Mouse (Mus musculus): ENCODE data around the gene Gga1.
"Not testable (repeated sequence)": the region's sequence is repeated elsewhere in the genome, so short reads cannot be mapped to it uniquely, and the experiment has no call there.

Gene Gga1

GRCm38 (mm10) chr15:78845867-78846266, 31.1 kb upstream of the Gga1 start:
- DNase-seq, result no peak

- DNase-seq, result no peak
Observed at GRCm38 (mm10) chr15:78846352-78846751, 30.6 kb upstream of the Gga1 start.

DNA sequence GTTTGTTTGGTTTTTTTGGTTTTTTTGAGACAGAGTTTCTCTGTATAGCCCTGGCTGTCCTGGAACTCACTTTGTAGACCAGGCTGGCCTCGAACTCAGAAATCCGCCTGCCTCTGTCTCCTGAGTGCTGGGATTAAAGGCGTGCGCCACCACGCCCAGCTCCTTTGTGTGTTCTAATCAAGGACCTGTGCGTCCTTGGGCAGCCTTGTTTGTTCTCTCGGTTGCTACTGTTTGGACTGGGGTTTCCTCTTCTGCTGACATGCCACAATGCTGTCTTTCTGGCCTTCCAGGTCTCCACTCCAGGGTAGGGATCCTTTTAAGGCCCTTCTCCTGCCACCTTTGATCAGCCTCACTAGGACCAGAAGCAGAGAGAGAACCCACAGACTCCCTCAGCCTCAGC, 30.2 kb upstream of the Gga1 start:
- DNase-seq, result not testable (repeated sequence)

DNA sequence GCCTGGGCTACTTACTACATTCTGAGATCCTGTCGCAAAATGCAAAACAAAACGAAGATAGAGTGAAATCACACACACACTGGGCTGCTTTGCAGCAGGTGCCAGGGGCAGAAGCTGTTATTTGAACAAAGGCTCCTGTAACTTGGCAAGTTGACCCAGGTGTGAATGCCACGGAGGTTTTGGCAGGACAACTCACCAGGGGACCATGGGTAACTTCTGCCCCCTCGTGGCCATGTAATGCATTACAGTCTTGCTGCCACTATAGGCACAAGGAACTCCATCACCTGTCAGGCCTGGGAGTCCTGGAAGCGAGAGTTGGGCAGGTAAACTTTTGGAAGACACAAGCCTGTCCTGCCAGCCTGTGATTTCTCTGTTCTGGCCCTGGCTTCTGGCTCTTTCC, 28.5 kb upstream of the Gga1 start:
- peak; percentile 76 for DNase-seq

GRCm38 (mm10) chr15:78849485-78849884, 27.5 kb upstream of the Gga1 start:
- DNase-seq, result no peak

- DNase-seq, result no peak
Observed at GRCm38 (mm10) chr15:78850059-78850824, 26.7 kb upstream of the Gga1 start.

GRCm38 (mm10) chr15:78850944-78851343, 26.0 kb upstream of the Gga1 start:
- no peak for DNase-seq

- DNase-seq, result peak; percentile 95
Observed at GRCm38 (mm10) chr15:78851505-78852153, 25.4 kb upstream of the Gga1 start.

GRCm38 (mm10) chr15:78855303-78855965, 21.6 kb upstream of the Gga1 start, which contains the start of gene Lgals2:
Gene Lgals2, minus strand, starts transcription at chr15:78855529.
- DNase-seq, result no peak

DNA sequence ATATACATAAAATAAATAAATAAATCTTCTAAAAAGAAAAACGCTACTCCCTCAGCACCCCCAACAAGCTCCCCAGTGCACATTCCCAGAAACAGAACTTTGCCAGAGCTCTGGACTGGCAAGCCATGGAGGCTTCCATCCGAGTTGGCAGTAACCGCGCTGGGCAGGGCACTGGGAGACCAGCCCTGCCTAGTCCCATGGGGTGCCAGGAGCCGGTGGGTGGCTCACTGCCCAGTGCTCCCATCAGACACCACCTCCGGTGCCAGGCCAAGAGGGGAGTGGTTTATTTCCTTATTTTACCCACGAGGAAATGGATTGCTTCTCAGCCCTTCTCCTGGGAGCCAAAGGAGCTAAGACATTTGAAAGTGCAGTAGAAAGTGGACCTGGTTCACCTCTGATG, 20.0 kb upstream of the Gga1 start:
- DNase-seq, result peak; percentile 53

GRCm38 (mm10) chr15:78859311-78859710, 17.7 kb upstream of the Gga1 start:
- no peak for DNase-seq

- DNase-seq, result no peak
Observed at GRCm38 (mm10) chr15:78859714-78860113, 17.3 kb upstream of the Gga1 start.

GRCm38 (mm10) chr15:78862280-78862679, 14.7 kb upstream of the Gga1 start:
- DNase-seq, result no peak

GRCm38 (mm10) chr15:78863154-78863553, 13.8 kb upstream of the Gga1 start:
- no peak for DNase-seq

DNA sequence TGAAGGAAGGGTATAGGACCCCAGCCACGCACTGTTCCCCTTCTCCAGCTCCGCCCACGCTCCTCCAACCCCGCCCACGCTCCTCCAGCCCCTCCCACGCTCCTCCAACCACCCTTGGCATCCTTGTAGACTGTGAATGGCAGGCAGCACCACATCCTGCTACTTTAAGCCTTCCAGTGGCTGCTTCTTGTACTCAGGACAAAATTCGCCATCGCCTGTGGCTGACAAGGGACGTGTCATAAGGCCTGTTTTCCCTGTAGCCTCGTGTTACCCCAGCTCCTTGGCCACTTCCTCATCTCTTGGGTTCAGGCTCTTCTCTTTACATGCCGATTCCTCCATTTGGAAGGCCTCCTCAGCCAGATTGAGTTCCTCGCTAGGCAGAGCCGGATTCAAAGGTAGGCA, 13.1 kb upstream of the Gga1 start:
- no peak for DNase-seq

- peak; percentile 32 for DNase-seq
Observed at GRCm38 (mm10) chr15:78868398-78868797, 8.6 kb upstream of the Gga1 start.

DNA sequence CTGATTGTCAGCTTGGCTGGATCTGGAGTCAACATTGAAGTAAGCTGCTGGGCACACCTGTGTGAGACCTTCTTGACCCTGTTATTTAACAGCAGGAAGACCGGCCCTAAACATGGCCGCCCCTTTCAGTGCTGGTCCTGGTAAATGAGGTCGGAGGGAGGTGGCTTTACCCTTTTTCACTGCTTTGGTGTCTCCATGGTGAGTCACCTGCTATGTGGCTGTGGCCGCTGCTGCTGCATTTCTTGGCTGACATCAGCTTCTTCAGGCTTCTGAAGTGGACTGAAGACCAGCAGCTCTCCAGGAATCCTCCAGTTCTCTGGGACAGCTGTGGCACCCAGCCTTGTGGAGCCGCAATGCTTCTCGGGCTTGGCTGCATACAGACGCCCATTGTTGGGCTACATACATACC, 8.2 kb upstream of the Gga1 start:
- DNase-seq, result no peak

GRCm38 (mm10) chr15:78869775-78870174, 7.2 kb upstream of the Gga1 start:
- DNase-seq, result peak; percentile 38

DNA sequence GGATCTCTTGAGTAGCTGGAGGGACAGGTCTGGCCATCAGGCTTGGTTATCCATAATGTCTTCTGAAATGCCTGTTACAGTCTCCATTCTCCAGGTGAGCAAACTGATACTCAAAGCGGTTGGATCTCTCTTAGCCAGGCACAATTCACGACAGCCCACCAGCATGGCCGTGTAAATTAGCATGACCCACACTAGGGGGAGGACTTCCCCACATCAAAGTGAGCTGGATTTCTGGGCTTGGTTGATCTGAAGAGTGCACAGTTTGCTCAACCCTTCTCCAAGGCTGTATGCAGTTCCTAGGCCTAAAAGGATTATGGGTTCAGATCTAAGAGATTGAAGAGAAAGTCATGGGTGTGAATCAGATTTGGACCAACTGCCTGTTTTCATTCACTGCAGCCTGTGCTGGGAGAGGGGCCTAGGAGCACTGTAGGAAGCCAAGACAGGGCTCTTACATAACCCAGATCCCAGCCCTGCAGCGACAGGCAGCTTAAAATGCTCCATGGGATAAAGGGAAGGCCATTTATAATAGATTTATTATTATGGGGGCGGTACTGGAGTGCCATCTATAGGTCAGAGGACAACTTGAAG, 4.9 kb upstream of the Gga1 start:
- DNase-seq, result no peak

DNA sequence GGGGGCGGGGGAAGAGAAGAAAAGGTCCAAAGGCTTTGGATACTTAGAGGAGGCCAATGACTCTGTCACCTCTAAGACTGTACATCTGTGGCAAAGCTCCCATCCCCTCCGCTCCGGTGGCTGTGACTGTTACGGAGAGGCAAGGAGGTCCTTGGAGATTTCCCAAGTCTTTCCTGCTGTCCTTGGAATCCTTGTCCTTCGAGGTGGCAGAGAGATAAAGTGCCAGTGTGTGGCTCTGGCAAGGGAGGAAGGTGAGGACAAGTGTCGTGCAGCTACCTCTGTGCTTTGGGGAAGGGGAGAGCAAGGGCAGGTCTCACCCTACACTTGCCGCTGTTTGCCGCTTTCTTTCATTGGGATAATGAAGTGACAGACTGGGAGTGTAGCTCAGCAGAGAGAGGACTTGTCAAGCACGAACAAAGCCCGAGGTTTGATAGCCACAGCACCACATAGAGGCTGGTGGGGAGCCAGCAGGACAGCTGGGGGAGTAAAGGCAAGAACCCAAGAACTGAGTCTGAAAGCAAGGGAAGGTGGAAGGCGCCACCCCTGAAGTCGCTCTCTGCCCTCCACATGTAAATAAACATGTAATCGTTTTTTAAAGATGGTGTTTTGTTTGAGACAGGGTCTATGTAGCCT, 3.1 kb upstream of the Gga1 start:
- DNase-seq, result no peak

GRCm38 (mm10) chr15:78874989-78875388, 2.0 kb upstream of the Gga1 start:
- no peak for DNase-seq

- DNase-seq, result no peak
Observed at GRCm38 (mm10) chr15:78875537-78875936, 1.5 kb upstream of the Gga1 start.

- peak; percentile 80 for DNase-seq
Observed at GRCm38 (mm10) chr15:78876258-78876696, 713 bp upstream of the Gga1 start.

Measured in right cerebral cortex, postnatal 4 days (tissue).